Comparison of ENCODE assay signal across 9 mouse cellular contexts in the genomic region with DNA sequence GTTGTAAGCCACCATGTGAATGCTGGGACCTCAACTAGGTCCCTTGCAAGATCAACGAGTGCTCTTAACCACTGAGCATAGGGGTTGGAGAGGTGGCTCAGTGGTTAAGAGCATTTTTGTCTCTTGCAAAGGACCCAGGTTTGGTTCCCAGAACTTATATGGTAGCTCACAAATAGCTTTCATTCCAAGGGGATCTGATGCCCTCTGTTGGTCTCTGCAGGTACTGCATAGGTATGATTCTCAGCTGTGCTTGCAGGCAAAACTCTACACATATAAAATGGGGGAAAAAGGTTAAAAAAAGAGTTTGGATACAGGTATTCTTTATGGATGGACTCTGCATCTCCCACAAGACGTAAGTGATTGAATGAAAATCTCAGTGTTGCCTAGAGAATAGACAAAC. TPM values are rescaled to one million over a fixed set of nuclear protein-coding genes. Genes with fewer than 3 reads are reported as not detected.
DNase-seq lines count a peak whose midpoint lies in the region; ATAC-seq lines count a peak whose summit lies in the region.
"Had no signal": no experiment of that assay in that cellular context is flagged by ENCODE, and none has a peak within 500 bp of the region (broad histone marks: within the 10 kb centered on the region; RNA-seq: fewer than 3 reads in every experiment).

No protein-coding gene starts in this region.

- H3K36me3 ChIP-seq in kidney, embryonic 16.5 days (ENCODE audit: insufficient read depth, low read length), result no peaks in the 10 kb centered on the region
- no peaks in the 10 kb centered on the region for H3K36me3 ChIP-seq in splenic B cell, adult 2 months (ENCODE audit: control insufficient read depth, insufficient read depth, low read length, poor library complexity, severe bottlenecking)
- no peaks in the 10 kb centered on the region for H3K36me3 ChIP-seq in neural tube, embryonic 15.5 days
- H3K36me3 ChIP-seq: embryonic facial prominence, embryonic 15.5 days had no signal

- H3K9ac ChIP-seq in kidney, embryonic 16.5 days (replicated peaks; ENCODE audit: low read length), result no peak overlapping the region
- no peak overlapping the region for H3K9ac ChIP-seq in neural tube, embryonic 15.5 days (replicated peaks)
- H3K9ac ChIP-seq: embryonic facial prominence, embryonic 15.5 days had no signal

- H3K4me3 ChIP-seq in kidney, embryonic 16.5 days (ENCODE audit: low read length), result no peak overlapping the region
- H3K4me3 ChIP-seq in neural tube, embryonic 15.5 days (replicated peaks), result no peak overlapping the region
- H3K4me3 ChIP-seq: embryonic facial prominence, embryonic 15.5 days had no signal

- H3K27me3 ChIP-seq in kidney, embryonic 16.5 days (ENCODE audit: insufficient read depth, low read length), result no peaks in the 10 kb centered on the region
- no peaks in the 10 kb centered on the region for H3K27me3 ChIP-seq in splenic B cell, adult 2 months (ENCODE audit: control insufficient read depth, insufficient read depth, low read length, poor library complexity, severe bottlenecking)
- no peaks in the 10 kb centered on the region for H3K27me3 ChIP-seq in neural tube, embryonic 15.5 days (replicated peaks)
- H3K27me3 ChIP-seq: embryonic facial prominence, embryonic 15.5 days had no signal

- H3K4me2 ChIP-seq in kidney, embryonic 16.5 days (replicated peaks; ENCODE audit: low read depth, low read length), result no peak overlapping the region
- no peak overlapping the region for H3K4me2 ChIP-seq in neural tube, embryonic 15.5 days
- H3K4me2 ChIP-seq: embryonic facial prominence, embryonic 15.5 days had no signal

- intact Hi-C loops in gastrocnemius, postnatal 36 days (cut with DNase I), result no loop called here

- no peaks in the 10 kb centered on the region for H3K9me3 ChIP-seq in kidney, embryonic 16.5 days (ENCODE audit: low read length)
- H3K9me3 ChIP-seq in neural tube, embryonic 15.5 days (replicated peaks), result no peaks in the 10 kb centered on the region
- H3K9me3 ChIP-seq: embryonic facial prominence, embryonic 15.5 days had no signal

- H3K27ac ChIP-seq in kidney, embryonic 16.5 days (ENCODE audit: low read length), result no peak overlapping the region
- no peak overlapping the region for H3K27ac ChIP-seq in neural tube, embryonic 15.5 days (replicated peaks)
- H3K27ac ChIP-seq: embryonic facial prominence, embryonic 15.5 days had no signal

- no peaks in the 10 kb centered on the region for H3K4me1 ChIP-seq in kidney, embryonic 16.5 days (ENCODE audit: insufficient read depth, low read length)
- no peaks in the 10 kb centered on the region for H3K4me1 ChIP-seq in neural tube, embryonic 15.5 days
- H3K4me1 ChIP-seq: embryonic facial prominence, embryonic 15.5 days had no signal

- peak; percentile 31 for DNase-seq in kidney, postnatal 10 days
- peak; percentile 83 for DNase-seq in R1 (ENCODE audit: low read depth, low spot score)
- peak; percentile 74 for DNase-seq in induced T-regulatory cell, adult 2 months (ENCODE audit: low read depth)
- peak; percentile 67 for DNase-seq in splenic B cell, adult 2 months (ENCODE audit: low read depth, low spot score)
- no peak for DNase-seq in gastrocnemius, postnatal 36 days
- DNase-seq in urinary bladder, adult 18-20 months (ENCODE audit: low spot score in 2 of 2), result no peak

- ATAC-seq in kidney, embryonic 16.5 days (ENCODE audit: low FRiP score, low TSS enrichment), result no peak
- no peak for ATAC-seq in neural tube, embryonic 15.5 days (ENCODE audit: low FRiP score)

- WGBS in kidney, embryonic 16.5 days, result 63% methylated on average over 2 of the region's 2 CpGs
- 71% methylated on average over 2 of the region's 2 CpGs for WGBS in neural tube, embryonic 15.5 days

RNA-seq across cellular contexts. Expression of gene Rab29, which starts 15.8 kb away (rescaled TPM):
- 20.1 and 21.6 TPM in 2 replicates for polyA plus RNA-seq in kidney, embryonic 16.5 days (2015; fragmentation: Nextera tagmentation; extraction: Ambion mirVana)
- total RNA-seq in gastrocnemius, postnatal 36 days (2021), result 1 to 10 TPM; 5.0 to 5.9 TPM
- 7.2 and 10.5 TPM in 2 replicates for polyA plus RNA-seq in neural tube, embryonic 15.5 days (2015; fragmentation: Nextera tagmentation; extraction: Ambion mirVana)

RNA-seq across cellular contexts. Expression of gene Nucks1, which starts 27.5 kb away (rescaled TPM):
- polyA plus RNA-seq in kidney, embryonic 16.5 days (2015; fragmentation: Nextera tagmentation; extraction: Ambion mirVana), result 77.9 and 83.0 TPM in 2 replicates
- 10 to 100 TPM; 55.6 to 61.1 TPM for total RNA-seq in gastrocnemius, postnatal 36 days (2021)
- polyA plus RNA-seq in neural tube, embryonic 15.5 days (2015; fragmentation: Nextera tagmentation; extraction: Ambion mirVana), result 44.3 and 52.4 TPM in 2 replicates

RNA-seq across cellular contexts. Expression of gene Slc41a1, which starts 55.5 kb away (rescaled TPM):
- polyA plus RNA-seq in kidney, embryonic 16.5 days (2015; fragmentation: Nextera tagmentation; extraction: Ambion mirVana), result 16.0 and 16.1 TPM in 2 replicates
- 10 to 100 TPM; 37.2 to 47.2 TPM for total RNA-seq in gastrocnemius, postnatal 36 days (2021)
- polyA plus RNA-seq in neural tube, embryonic 15.5 days (2015; fragmentation: Nextera tagmentation; extraction: Ambion mirVana), result 15.0 and 16.1 TPM in 2 replicates

Comparison
In these comparisons a context has a peak if more than half of its experiments do, and no peak if none do; other contexts are left out.
1. DNase-seq: peak in kidney, postnatal 10 days (single experiment), R1 (single experiment), induced T-regulatory cell, adult 2 months (single experiment) and splenic B cell, adult 2 months (single experiment); none in gastrocnemius, postnatal 36 days (0 of 2) and urinary bladder, adult 18-20 months (0 of 2).